Mouse (Mus musculus) effector memory CD4-positive, alpha-beta T cell, adult 5 months (primary cell): ENCODE results near the gene Olfr350. TPM values are rescaled to one million over a fixed set of nuclear protein-coding genes. Genes with fewer than 3 reads are reported as not detected.

Experiments
- polyA plus RNA-seq: library from polyadenylated mRNA; unstranded; fragments of 100-300 nt; shearing (Covaris generic); gene quantifications from one replicate; pipeline ENCODE4 v1.2.1, GENCODE M21; 2017

The Olfr350 gene
- not detected for polyA plus RNA-seq

DNA sequence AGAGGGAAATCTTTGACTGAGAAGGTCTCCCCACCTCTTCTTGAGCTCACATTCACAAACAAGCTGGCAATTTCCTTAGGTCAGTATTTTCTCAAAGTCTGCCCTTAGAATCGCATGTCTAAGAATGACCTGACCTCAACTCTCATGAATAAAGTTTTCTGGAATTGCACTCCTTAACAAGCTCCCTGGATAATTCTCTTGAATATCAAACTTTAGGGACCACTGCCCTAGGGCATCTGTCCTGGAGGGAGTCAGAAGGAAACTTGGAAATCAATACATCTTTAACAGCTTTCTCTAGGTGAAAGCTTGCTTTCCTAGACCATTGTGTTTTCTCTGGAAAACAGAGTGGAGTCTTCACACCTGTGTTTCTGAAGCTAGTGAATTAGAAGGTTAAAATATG is at the start of gene Olfr350:
Gene Olfr350, plus strand, starts transcription at position 301 of the 400 bp plus-strand sequence.

DNA sequence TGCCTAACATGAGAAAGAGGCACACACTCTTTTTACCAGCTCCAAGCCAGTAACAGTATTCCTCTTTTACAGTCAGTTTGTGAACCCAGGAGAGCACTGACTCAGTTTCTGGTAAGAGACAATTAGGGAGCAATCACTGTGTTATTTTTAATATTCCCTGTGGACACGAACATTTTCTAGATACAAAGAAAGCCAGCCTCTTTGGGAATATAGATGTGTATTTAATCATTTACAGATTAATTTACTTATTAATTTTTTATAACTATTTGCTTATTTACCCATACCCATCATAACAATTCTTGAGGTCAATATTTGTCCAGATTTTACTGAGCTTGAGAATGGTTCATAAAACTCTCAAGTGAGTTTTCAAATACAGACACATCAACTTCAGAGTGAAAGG is 29.2 kb upstream of the Olfr350 start, which contains the start of gene Olfr3:
Gene Olfr3, minus strand, starts transcription at position 101 of the 400 bp plus-strand sequence.

DNA sequence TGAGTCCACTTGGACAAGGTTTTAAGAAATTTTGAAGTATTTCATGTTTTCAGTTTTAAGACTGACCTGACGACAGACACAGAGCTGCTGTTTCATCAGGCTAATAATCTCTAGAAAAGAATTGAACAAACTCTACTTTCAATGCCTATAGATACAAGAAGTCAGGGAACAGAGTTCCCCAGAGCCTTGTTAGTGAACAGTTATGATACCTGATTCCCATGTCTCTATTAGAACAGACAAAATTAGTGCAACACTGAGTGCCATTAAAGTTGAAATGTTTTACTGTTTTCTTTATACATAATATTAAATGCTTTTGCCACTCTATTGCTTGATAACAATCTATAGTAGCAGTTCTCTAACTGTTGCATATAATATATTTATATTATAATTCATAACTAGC is 16.4 kb downstream of the Olfr350 start, which contains the start of gene Olfr351:
Gene Olfr351, minus strand, starts transcription at position 101 of the 400 bp plus-strand sequence.

DNA sequence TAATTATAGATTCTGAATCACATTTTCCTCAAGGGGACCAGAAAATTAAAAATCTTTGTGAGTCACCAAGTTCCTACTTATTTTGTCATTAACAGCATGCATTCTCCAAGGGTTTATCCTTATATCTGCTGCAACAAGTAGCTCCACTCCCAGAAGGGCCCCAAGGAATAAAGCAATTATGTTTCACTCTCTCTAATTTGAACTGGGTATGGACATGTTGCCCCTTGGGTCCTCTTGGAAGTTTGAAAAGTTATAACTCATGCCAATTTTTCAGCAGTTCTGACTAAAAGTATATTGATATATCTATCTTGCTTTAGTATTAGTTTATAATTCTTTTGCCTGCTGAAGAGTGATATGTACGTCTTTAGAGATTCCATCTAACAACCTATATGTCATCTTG is 22.1 kb downstream of the Olfr350 start, which contains the start of gene Olfr352:
Gene Olfr352, plus strand, starts transcription at position 301 of the 400 bp plus-strand sequence.

DNA sequence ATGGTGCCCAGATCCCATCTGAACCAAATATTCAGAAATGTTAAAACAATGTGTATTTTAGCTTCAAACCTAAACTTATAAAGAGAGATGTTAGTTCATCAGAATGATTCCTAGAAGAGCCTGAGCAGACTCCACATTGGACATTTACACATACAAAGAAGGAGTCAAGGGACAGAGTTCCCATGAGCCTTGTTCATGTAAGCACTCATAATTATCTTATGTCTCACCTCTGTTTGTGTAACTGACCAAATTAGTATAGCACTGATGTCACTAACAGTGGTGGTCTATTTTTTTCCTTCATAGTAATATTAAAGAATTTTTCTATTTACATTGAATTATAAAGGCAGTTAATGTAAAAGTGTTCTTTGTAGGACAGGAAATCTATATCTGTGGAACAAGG is 46.7 kb downstream of the Olfr350 start, which contains the start of gene Olfr353:
Gene Olfr353, minus strand, starts transcription at position 101 of the 400 bp plus-strand sequence.

Other genes with a start within 250 kb of the Olfr350 start
- not detected for gene Olfr345, start 206.3 kb upstream of the Olfr350 start, polyA plus RNA-seq
- gene Olfr346, start 160.5 kb upstream of the Olfr350 start, polyA plus RNA-seq, result not detected
- not detected for gene Olfr347, start 114.4 kb upstream of the Olfr350 start, polyA plus RNA-seq
- not detected for gene Olfr348, start 62.0 kb upstream of the Olfr350 start, polyA plus RNA-seq
- not detected for gene Olfr50, start 55.8 kb upstream of the Olfr350 start, polyA plus RNA-seq
- gene Olfr3, start 29.3 kb upstream of the Olfr350 start, polyA plus RNA-seq, result not detected
- gene Olfr351, start 16.4 kb downstream of the Olfr350 start, polyA plus RNA-seq, result not detected
- not detected for gene Olfr352, start 22.1 kb downstream of the Olfr350 start, polyA plus RNA-seq
- not detected for gene Olfr353, start 46.6 kb downstream of the Olfr350 start, polyA plus RNA-seq
- 0.06 TPM for gene Olfr354, start 59.4 kb downstream of the Olfr350 start, polyA plus RNA-seq
- gene Olfr355, start 82.6 kb downstream of the Olfr350 start, polyA plus RNA-seq, result 0.26 TPM
- gene Olfr356, start 90.8 kb downstream of the Olfr350 start, polyA plus RNA-seq, result not detected
- not detected for gene Olfr357, start 147.5 kb downstream of the Olfr350 start, polyA plus RNA-seq
- not detected for gene Olfr358, start 163.0 kb downstream of the Olfr350 start, polyA plus RNA-seq
- not detected for gene Olfr360, start 219.4 kb downstream of the Olfr350 start, polyA plus RNA-seq
- not detected for gene Olfr361, start 243.0 kb downstream of the Olfr350 start, polyA plus RNA-seq